Mouse (Mus musculus) mature B cell (primary cell): ENCODE measurements at regions not wholly inside any gene's neighbourhood (a gene's known extent, or its start where the extent isn't known, plus 50 kb on each side); places are given as distances from the start of the nearest gene placed in this dataset.

Experiments
- in situ Hi-C: fragments of 300-500 bp; cut with MboI; formaldehyde crosslinking; loops from 2 replicates; pipeline ENCODE4 v1.14.3; 2019

GRCm38 (mm10) chr11:113178375-113178774 is 396.4 kb downstream of the Sox9 start:
- in situ Hi-C loops: loop anchor here (25.0 kb wide), 2 partner anchors 234 to 434 kb away; partner anchors contain the start of gene Sstr2

- in situ Hi-C loops: loop anchor here (25.0 kb wide), 2 partner anchors 232 to 432 kb away; partner anchors contain the start of gene Sstr2
Observed at GRCm38 (mm10) chr11:113180008-113180407, 398.0 kb downstream of the Sox9 start.

GRCm38 (mm10) chr11:113182083-113182861 is 400.2 kb downstream of the Sox9 start:
- in situ Hi-C loops: loop anchor here (25.0 kb wide), 2 partner anchors 230 to 430 kb away; partner anchors contain the start of gene Sstr2

DNA sequence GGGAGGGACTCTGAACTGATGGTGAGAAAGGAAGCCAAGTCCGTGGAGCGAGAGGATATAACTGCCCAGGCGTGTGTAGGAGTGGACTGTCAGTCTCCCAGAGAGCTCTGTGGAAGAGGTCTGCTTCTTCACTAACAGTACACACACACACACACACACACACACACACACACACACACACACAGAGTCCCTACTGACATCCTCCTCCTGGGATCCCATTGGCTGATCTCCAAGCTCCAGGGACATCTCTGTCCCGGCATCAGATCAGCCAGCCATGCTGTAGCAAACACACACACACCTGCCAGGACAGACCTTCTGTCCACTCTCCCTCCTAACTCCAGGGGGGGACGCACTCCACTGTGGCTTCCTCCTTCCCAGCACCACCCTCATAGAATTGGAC is 401.5 kb downstream of the Sox9 start:
- in situ Hi-C loops: loop anchor here (25.0 kb wide), 2 partner anchors 229 to 429 kb away; partner anchors contain the start of gene Sstr2

DNA sequence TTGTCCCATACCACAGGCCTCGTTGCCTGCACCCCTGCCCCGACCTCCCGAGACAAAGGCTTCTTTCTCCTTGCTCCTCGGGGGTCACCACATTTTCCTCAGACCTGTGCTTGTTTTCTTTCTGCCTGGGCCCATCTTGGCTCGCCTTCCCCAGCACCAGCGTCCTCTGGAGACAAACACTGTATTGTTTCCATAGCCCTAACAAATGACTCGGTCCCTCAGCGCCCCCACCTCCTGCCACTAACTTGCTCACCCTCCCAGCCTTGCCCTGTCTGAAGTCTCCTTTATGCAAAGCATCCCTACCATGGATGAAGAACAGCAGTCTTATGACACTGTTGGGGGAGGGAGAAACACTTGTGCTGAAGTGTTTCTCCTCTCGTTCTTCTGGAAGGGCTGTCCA is 402.1 kb downstream of the Sox9 start:
- in situ Hi-C loops: loop anchor here (25.0 kb wide), 2 partner anchors 228 to 428 kb away; partner anchors contain the start of gene Sstr2

DNA sequence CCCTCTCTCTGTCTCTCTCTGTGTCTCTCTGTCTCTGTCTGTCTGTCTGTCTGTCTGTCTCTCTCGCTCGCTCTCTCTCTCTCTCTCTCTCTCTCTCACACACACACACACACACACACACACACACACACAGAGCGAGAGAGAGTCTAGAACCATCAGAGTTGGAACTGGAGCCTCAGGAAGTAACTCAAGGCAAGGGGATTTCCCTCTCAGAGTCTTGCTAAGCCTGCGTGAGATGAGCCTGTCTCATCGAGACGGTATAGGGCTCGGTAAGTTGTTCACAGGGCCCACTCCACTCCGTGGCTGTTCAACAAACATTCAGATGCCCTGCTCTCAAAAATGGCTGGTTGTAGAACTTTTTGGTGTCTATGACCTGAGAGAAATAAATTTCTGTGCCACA is 405.4 kb downstream of the Sox9 start:
- in situ Hi-C loops: loop anchor here (25.0 kb wide), 2 partner anchors 225 to 425 kb away; partner anchors contain the start of gene Sstr2

DNA sequence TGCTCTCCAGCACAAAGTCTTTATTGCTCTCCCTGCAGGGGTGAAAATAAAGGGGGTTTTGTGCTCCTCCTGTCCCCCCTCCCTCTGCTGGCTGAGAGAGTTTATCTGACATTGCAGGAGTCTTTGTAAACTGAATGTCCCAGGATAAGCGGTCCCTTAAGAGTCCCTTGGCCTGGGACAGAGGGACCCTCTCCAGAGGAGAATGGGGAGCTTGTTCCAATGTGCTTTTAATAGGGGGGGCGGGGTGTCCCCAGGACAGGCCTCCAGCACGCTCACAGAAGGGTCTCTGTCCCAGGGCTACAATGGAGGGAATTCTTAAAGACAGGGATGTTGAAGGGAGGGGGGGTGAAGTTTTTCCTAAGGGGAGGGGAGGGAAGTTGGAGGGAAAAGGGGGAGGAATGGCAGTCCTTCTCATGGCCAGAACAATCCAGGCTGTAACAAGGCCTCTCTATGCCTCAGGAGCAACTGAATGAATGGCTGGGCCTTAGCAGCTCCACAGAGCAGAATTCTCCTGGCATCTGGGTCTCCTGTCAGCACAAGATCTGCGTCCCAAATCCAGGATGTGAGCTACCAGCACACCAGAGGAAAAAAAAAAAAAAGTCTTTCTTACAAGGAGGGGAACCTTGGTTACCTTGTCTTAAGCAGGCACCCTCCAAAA is 406.4 kb downstream of the Sox9 start:
- in situ Hi-C loops: loop anchor here (25.0 kb wide), 2 partner anchors 224 to 424 kb away; partner anchors contain the start of gene Sstr2

DNA sequence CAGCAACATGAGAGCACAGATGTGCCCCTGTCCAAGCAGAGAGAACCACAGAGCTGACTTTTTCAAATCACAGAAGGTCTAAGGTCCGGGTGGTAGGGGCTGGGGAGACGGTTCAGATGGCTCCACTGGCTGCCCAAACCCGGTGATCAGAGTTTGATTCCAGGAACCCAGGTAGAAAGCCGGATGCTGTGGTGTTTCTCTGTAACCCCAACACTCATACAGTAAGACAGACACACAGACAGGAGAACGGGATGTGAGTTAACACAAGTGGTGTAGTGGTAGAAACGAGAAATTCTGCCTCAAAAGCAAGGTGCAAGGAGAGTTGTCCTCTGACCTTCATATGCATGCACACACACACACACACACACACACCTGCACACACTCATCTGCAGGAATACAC is 408.0 kb downstream of the Sox9 start:
- in situ Hi-C loops: loop anchor here (25.0 kb wide), 2 partner anchors 222 to 422 kb away; partner anchors contain the start of gene Sstr2

GRCm38 (mm10) chr11:113190520-113190919 is 408.5 kb downstream of the Sox9 start:
- in situ Hi-C loops: loop anchor here (25.0 kb wide), 2 partner anchors 222 to 422 kb away; partner anchors contain the start of gene Sstr2

DNA sequence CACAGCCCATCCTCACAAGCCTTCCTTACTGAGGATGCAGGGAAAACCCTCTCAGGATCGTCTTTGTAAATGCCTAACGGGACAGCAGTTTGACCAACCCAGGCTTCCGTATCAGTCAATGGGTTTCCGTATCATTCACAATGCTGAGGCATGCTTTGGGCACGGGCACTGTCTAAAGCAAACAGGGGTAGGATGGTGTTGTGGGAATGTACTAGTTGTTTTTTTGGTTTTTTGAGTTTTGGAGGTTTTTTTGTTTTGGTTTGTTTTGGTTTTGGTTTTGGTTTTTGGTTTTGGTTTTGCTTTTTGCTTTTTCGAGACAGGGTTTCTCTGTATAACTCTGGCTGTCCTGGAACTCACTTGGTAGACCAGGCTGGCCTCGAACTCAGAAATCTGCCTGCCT is 409.0 kb downstream of the Sox9 start:
- in situ Hi-C loops: loop anchor here (25.0 kb wide), 2 partner anchors 221 to 421 kb away; partner anchors contain the start of gene Sstr2

DNA sequence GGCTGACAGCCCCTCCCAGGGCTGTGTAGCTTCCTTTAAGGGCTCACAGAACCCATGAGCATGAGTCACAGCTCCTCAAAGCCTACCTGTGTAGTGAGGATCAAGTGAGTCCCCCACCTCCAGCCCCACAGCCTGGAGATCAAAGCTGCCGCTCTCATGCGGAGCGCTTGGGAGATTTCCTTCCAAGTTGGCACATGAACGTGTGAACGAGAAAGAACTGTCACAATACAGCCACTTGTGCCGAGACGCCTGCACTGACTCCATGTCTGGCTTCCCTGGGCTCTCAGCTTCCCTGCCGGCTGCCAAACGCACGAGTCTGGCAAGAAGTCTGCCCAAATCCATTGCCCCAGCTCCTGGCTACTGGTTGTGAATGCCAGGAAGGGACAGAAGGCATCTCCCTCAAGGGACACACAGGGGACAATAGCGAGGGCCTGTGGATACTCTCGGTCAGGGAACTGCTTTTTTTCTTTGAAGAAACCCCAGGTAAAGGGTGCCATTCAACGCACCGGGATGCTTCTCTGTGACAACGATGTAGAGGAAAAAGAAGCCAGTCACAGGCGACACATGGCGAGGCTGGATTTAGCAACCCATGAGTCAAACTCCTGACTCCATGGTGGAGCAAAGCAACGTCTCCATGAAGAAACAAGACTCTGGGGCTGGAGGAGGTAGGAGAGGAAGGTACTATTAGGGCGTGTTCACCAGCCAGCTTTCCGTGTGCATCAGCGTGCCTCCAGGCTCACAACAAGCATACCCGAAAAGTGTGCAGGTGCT is 410.2 kb downstream of the Sox9 start:
- in situ Hi-C loops: loop anchor here (25.0 kb wide), 2 partner anchors 220 to 420 kb away; partner anchors contain the start of gene Sstr2

DNA sequence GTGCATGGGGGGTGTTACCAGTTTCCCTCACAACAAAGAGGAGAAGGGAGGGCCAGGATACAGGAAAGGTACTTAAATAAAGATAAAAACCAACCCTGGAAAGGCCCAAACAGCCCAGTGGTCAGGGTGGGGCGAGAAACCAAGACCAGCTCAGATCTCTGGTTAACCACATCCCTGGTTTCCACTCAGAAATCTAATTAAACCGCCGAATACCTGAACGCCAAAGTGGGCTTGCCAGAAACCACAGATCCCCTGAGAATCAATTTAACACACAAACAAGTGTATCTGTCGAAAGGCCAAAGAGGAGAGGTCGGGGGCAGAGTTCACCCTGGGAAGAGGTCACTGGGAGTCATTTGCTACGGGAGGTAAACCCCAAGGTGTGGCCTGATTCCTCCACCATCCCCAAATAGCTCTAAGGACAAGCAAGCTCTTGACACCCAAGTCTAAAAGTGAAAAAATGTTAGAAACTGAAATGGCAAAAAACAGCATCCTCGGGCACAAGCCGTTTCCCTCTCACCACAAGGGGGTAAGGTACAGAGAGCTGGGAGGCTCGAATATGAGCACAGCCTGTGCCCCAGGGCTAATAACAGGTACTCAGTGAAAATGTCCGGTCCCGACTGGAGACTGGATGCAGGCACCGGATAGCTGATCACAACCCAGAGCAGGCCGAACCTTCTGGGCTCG is 412.3 kb downstream of the Sox9 start:
- in situ Hi-C loops: loop anchor here (25.0 kb wide), 2 partner anchors 218 to 418 kb away; partner anchors contain the start of gene Sstr2
